Mouse (Mus musculus): ENCODE results near the gene Tmeff1. TPM values are rescaled to one million over a fixed set of nuclear protein-coding genes. Genes with fewer than 3 reads are reported as not detected.
"Not testable (repeated sequence)": the region's sequence is repeated elsewhere in the genome, so short reads cannot be mapped to it uniquely, and the experiment has no call there.

Tmeff1 gene
- polyA plus RNA-seq, 1 experiment from 2014 or later, result 126 TPM

GRCm38 (mm10) chr4:48680214-48680613 is 95.2 kb downstream of the Tmeff1 start:
- H3K4me1 ChIP-seq (ENCODE audit: control insufficient read depth, insufficient read depth, low read length), result no peaks in the 10 kb centered on the region
- no peak overlapping the region for H3K9ac ChIP-seq (ENCODE audit: low read length)
- no peak overlapping the region for H3K4me3 ChIP-seq (ENCODE audit: low read depth, low read length)
- H3K27me3 ChIP-seq (replicated peaks; ENCODE audit: control insufficient read depth, insufficient read depth, low read length), result no peaks in the 10 kb centered on the region
- WGBS, result 70% methylated on average over 7 of the region's 7 CpGs
- H3K9me3 ChIP-seq (replicated peaks; ENCODE audit: control insufficient read depth, low read length), result no peaks in the 10 kb centered on the region
- no peak for ATAC-seq
- H3K27ac ChIP-seq (ENCODE audit: low read depth, low read length), result no peak overlapping the region
- no peak overlapping the region for H3K4me2 ChIP-seq (ENCODE audit: low read length)
- peaks cover 9% of the 10 kb centered on the region for H3K36me3 ChIP-seq (ENCODE audit: control insufficient read depth, insufficient read depth, low read length)
- DNase-seq (ENCODE audit: low spot score), result no peak

GRCm38 (mm10) chr4:48680648-48681343 is 95.8 kb downstream of the Tmeff1 start:
- ATAC-seq (peak; percentile 54), DNase-seq (ENCODE audit: low spot score) (peak; percentile 90)
- Histone ChIP-seq H3K4me1 (ENCODE audit: control insufficient read depth, insufficient read depth, low read length) (no peaks in the 10 kb centered on the region), H3K27ac (ENCODE audit: low read depth, low read length) (no peak overlapping the region), H3K4me3 (ENCODE audit: low read depth, low read length) (no peak overlapping the region), H3K9ac (ENCODE audit: low read length) (no peak overlapping the region), H3K27me3 (replicated peaks; ENCODE audit: control insufficient read depth, insufficient read depth, low read length) (no peaks in the 10 kb centered on the region), H3K9me3 (replicated peaks; ENCODE audit: control insufficient read depth, low read length) (no peaks in the 10 kb centered on the region), H3K4me2 (ENCODE audit: low read length) (no peak overlapping the region), H3K36me3 (ENCODE audit: control insufficient read depth, insufficient read depth, low read length) (peaks cover 8% of the 10 kb centered on the region; the same call in 1 of the 2 replicates)
- WGBS, result 42% methylated on average over 10 of the region's 11 CpGs

- no peaks in the 10 kb centered on the region for H3K27me3 ChIP-seq (replicated peaks; ENCODE audit: control insufficient read depth, insufficient read depth, low read length)
- 80% methylated on average over 8 of the region's 8 CpGs for WGBS
- no peak overlapping the region for H3K4me2 ChIP-seq (ENCODE audit: low read length)
- H3K27ac ChIP-seq (ENCODE audit: low read depth, low read length), result no peak overlapping the region
- H3K36me3 ChIP-seq (ENCODE audit: control insufficient read depth, insufficient read depth, low read length), result no peaks in the 10 kb centered on the region
- ATAC-seq (no peak), DNase-seq (ENCODE audit: low spot score) (no peak)
- H3K9ac ChIP-seq (ENCODE audit: low read length), result no peak overlapping the region
- no peaks in the 10 kb centered on the region for H3K4me1 ChIP-seq (ENCODE audit: control insufficient read depth, insufficient read depth, low read length)
- no peak overlapping the region for H3K4me3 ChIP-seq (ENCODE audit: low read depth, low read length)
- H3K9me3 ChIP-seq (replicated peaks; ENCODE audit: control insufficient read depth, low read length), result no peaks in the 10 kb centered on the region
These were observed 98.2 kb downstream of the Tmeff1 start for GRCm38 (mm10) chr4:48683126-48683525.

- 95% methylated on average over 15 of the region's 21 CpGs for WGBS
- not testable (repeated sequence) for H3K27me3 ChIP-seq (replicated peaks; ENCODE audit: control insufficient read depth, insufficient read depth, low read length); H3K36me3 ChIP-seq (ENCODE audit: control insufficient read depth, insufficient read depth, low read length); H3K4me1 ChIP-seq (ENCODE audit: control insufficient read depth, insufficient read depth, low read length); H3K4me3 ChIP-seq (ENCODE audit: low read depth, low read length); H3K9ac ChIP-seq (ENCODE audit: low read length); DNase-seq (ENCODE audit: low spot score); H3K4me2 ChIP-seq (ENCODE audit: low read length); H3K27ac ChIP-seq (ENCODE audit: low read depth, low read length); ATAC-seq; H3K9me3 ChIP-seq (replicated peaks; ENCODE audit: control insufficient read depth, low read length)
These were observed 98.7 kb downstream of the Tmeff1 start for GRCm38 (mm10) chr4:48683633-48684209.

- ATAC-seq (no peak), DNase-seq (ENCODE audit: low spot score) (no peak)
- H3K4me2 ChIP-seq (ENCODE audit: low read length), result no peak overlapping the region
- H3K4me1 ChIP-seq (ENCODE audit: control insufficient read depth, insufficient read depth, low read length), result no peaks in the 10 kb centered on the region
- H3K9me3 ChIP-seq (replicated peaks; ENCODE audit: control insufficient read depth, low read length), result no peaks in the 10 kb centered on the region
- no peaks in the 10 kb centered on the region for H3K36me3 ChIP-seq (ENCODE audit: control insufficient read depth, insufficient read depth, low read length)
- WGBS, result 82% methylated on average over 7 of the region's 7 CpGs
- H3K27me3 ChIP-seq (replicated peaks; ENCODE audit: control insufficient read depth, insufficient read depth, low read length), result no peaks in the 10 kb centered on the region
- H3K9ac ChIP-seq (ENCODE audit: low read length), result no peak overlapping the region
- no peak overlapping the region for H3K4me3 ChIP-seq (ENCODE audit: low read depth, low read length)
- H3K27ac ChIP-seq (ENCODE audit: low read depth, low read length), result no peak overlapping the region
These were observed 99.7 kb downstream of the Tmeff1 start for GRCm38 (mm10) chr4:48684593-48685187.

- Histone ChIP-seq H3K4me1 (ENCODE audit: control insufficient read depth, insufficient read depth, low read length) (peaks cover 4% of the 10 kb centered on the region; the same call in 1 of the 2 replicates), H3K9me3 (replicated peaks; ENCODE audit: control insufficient read depth, low read length) (no peaks in the 10 kb centered on the region), H3K27me3 (replicated peaks; ENCODE audit: control insufficient read depth, insufficient read depth, low read length) (no peaks in the 10 kb centered on the region), H3K4me2 (ENCODE audit: low read length) (no peak overlapping the region), H3K9ac (ENCODE audit: low read length) (no peak overlapping the region), H3K36me3 (ENCODE audit: control insufficient read depth, insufficient read depth, low read length) (no peaks in the 10 kb centered on the region), H3K4me3 (ENCODE audit: low read depth, low read length) (no peak overlapping the region), H3K27ac (ENCODE audit: low read depth, low read length) (no peak overlapping the region)
- ATAC-seq (no peak), DNase-seq (ENCODE audit: low spot score) (no peak)
- 82% methylated on average over 6 of the region's 6 CpGs for WGBS
These were observed 103.2 kb downstream of the Tmeff1 start for GRCm38 (mm10) chr4:48688148-48688547.

- Histone ChIP-seq H3K9ac (ENCODE audit: low read length) (no peak overlapping the region), H3K4me1 (ENCODE audit: control insufficient read depth, insufficient read depth, low read length) (peaks cover 4% of the 10 kb centered on the region; the same call in 1 of the 2 replicates), H3K4me2 (ENCODE audit: low read length) (no peak overlapping the region), H3K9me3 (replicated peaks; ENCODE audit: control insufficient read depth, low read length) (no peaks in the 10 kb centered on the region), H3K4me3 (ENCODE audit: low read depth, low read length) (no peak overlapping the region), H3K27ac (ENCODE audit: low read depth, low read length) (peak overlapping the region; percentile 6; the same call in 1 of the 2 replicates), H3K27me3 (replicated peaks; ENCODE audit: control insufficient read depth, insufficient read depth, low read length) (no peaks in the 10 kb centered on the region), H3K36me3 (ENCODE audit: control insufficient read depth, insufficient read depth, low read length) (no peaks in the 10 kb centered on the region)
- 67% methylated on average over 9 of the region's 9 CpGs for WGBS
- peak; percentile 54 for ATAC-seq
- peak; percentile 89 for DNase-seq (ENCODE audit: low spot score)
These were observed 105.7 kb downstream of the Tmeff1 start for GRCm38 (mm10) chr4:48690640-48691039.

GRCm38 (mm10) chr4:48691793-48692437 is 106.9 kb downstream of the Tmeff1 start:
- H3K4me2 ChIP-seq (ENCODE audit: low read length), result no peak overlapping the region
- H3K27me3 ChIP-seq (replicated peaks; ENCODE audit: control insufficient read depth, insufficient read depth, low read length), result no peaks in the 10 kb centered on the region
- peak; percentile 90 for DNase-seq (ENCODE audit: low spot score)
- peak; percentile 71 for ATAC-seq
- peaks cover 4% of the 10 kb centered on the region; the same call in 1 of the 2 replicates for H3K4me1 ChIP-seq (ENCODE audit: control insufficient read depth, insufficient read depth, low read length)
- 27% methylated on average over 7 of the region's 7 CpGs for WGBS
- 0 out of 2 replicates have a peak overlapping the region, but pooled peaks have one; percentile 44 for H3K27ac ChIP-seq (ENCODE audit: low read depth, low read length)
- no peaks in the 10 kb centered on the region for H3K9me3 ChIP-seq (replicated peaks; ENCODE audit: control insufficient read depth, low read length)
- H3K36me3 ChIP-seq (ENCODE audit: control insufficient read depth, insufficient read depth, low read length), result no peaks in the 10 kb centered on the region
- no peak overlapping the region for H3K4me3 ChIP-seq (ENCODE audit: low read depth, low read length)
- no peak overlapping the region for H3K9ac ChIP-seq (ENCODE audit: low read length)
